Mouse (Mus musculus) stomach, embryonic 16.5 days (tissue): ENCODE measurements around the gene Ccdc171. TPM values are rescaled to one million over a fixed set of nuclear protein-coding genes. Genes with fewer than 3 reads are reported as not detected.

ENCODE experiments used
- ATAC-seq: fragments of 200-750 bp; cut with Nextera tagmentation; 2 replicates; pipeline ENCODE4 v1.8.0; 2017; ENCODE audit warnings: moderate number of reproducible peaks, moderate TSS enrichment; ENCODE audit not compliant: insufficient read depth, low FRiP score
- H3K27ac ChIP-seq: fragments of 300-500 bp; sonication (generic); 2 replicates; pipeline ENCODE4 v1.5.1; 2014; ENCODE audit warnings: low read length
- H3K27me3 ChIP-seq: fragments of 300-500 bp; sonication (generic); 2 replicates; pipeline ENCODE4 v1.6.1; 2014; ENCODE audit warnings: low read length, control low read depth, mixed read lengths; ENCODE audit not compliant: control insufficient read depth, insufficient read depth
- H3K36me3 ChIP-seq: fragments of 300-500 bp; sonication (generic); 2 replicates; pipeline ENCODE4 v1.6.1; 2014; ENCODE audit warnings: low read length; ENCODE audit not compliant: control insufficient read depth, insufficient read depth
- H3K4me1 ChIP-seq: fragments of 300-500 bp; sonication (generic); 2 replicates; pipeline ENCODE4 v1.6.1; 2014; ENCODE audit warnings: low read length, control low read depth, mixed read lengths; ENCODE audit not compliant: control insufficient read depth, insufficient read depth
- H3K4me2 ChIP-seq: fragments of 300-500 bp; sonication (generic); 2 replicates; pipeline ENCODE4 v1.6.1; 2014; ENCODE audit warnings: low read depth, low read length, mixed read lengths
- H3K4me3 ChIP-seq: fragments of 300-500 bp; sonication (generic); replicated peaks from 2 replicates; pipeline ENCODE4 v1.5.1; 2014; ENCODE audit warnings: mild to moderate bottlenecking, low read length
- H3K9ac ChIP-seq: fragments of 300-500 bp; sonication (generic); 2 replicates; pipeline ENCODE4 v1.6.1; 2014; ENCODE audit warnings: low read length
- H3K9me3 ChIP-seq: fragments of 300-500 bp; sonication (generic); replicated peaks from 2 replicates; pipeline ENCODE4 v1.6.1; 2016; ENCODE audit warnings: low read length, control low read depth; ENCODE audit not compliant: control insufficient read depth
- WGBS: fragments of 180-500 bp; shearing (Covaris S2); extraction: QIAGEN DNeasy Blood & Tissue Kit; methylation state at CpG from one replicate; pipeline ENCODE4 v1.1.7; 2014; 5-methylcytosine and 5-hydroxymethylcytosine counted together
- polyA plus RNA-seq: library from polyadenylated mRNA; unstranded; fragments of >200 nt; fragmentation: Nextera tagmentation; extraction: Ambion mirVana; gene quantifications from 2 replicates; pipeline ENCODE4 v1.2.1, GENCODE M21; 2015

The Ccdc171 gene
- polyA plus RNA-seq, 1 experiment from 2014 or later: 3.7 TPM

DNA sequence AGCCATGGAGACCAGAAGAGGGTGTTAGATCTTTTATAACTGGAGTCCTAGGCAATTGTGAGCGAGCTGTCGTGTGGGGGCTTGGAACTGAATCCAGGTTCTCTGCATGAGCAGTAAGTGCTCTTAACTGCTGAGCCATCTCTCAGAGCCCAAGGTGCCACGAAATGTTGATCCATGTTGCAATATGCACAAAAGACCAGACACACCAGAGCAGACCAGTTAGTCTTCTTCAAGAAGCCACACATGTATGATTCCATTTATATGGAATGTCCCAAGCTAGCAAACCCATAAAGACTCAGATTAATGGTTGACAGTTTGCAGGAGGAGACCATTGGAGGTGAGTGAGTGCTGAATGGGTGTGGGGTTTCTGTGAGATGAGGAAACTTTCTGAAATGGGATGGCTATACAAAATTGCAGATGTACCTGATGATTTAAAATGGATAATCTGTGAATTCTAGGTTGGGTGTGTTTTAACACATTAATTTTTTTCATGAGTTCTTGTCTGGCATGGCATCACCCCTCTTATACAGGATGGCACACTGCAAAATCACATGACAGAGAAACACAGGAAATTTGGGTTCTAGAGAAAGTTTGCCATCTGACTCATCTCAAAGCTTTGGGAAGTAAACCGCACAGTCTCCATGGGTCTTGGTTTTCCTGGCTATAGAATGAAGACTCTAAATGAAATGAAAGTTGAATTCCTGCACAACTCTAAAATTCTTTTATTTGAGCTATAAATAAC lies 304.5 kb downstream of the Ccdc171 start:
- no peak for ATAC-seq
- no peaks in the 10 kb centered on the region for H3K36me3 ChIP-seq
- H3K4me2 ChIP-seq: no peak overlapping the region
- H3K27ac ChIP-seq: no peak overlapping the region
- H3K4me1 ChIP-seq: peaks cover 3% of the 10 kb centered on the region; the same call in 1 of the 2 replicates
- H3K9me3 ChIP-seq: no peaks in the 10 kb centered on the region
- 91% methylated on average over 4 of the region's 4 CpGs for WGBS
- H3K9ac ChIP-seq: no peak overlapping the region
- no peak overlapping the region for H3K4me3 ChIP-seq
- H3K27me3 ChIP-seq: no peaks in the 10 kb centered on the region

DNA sequence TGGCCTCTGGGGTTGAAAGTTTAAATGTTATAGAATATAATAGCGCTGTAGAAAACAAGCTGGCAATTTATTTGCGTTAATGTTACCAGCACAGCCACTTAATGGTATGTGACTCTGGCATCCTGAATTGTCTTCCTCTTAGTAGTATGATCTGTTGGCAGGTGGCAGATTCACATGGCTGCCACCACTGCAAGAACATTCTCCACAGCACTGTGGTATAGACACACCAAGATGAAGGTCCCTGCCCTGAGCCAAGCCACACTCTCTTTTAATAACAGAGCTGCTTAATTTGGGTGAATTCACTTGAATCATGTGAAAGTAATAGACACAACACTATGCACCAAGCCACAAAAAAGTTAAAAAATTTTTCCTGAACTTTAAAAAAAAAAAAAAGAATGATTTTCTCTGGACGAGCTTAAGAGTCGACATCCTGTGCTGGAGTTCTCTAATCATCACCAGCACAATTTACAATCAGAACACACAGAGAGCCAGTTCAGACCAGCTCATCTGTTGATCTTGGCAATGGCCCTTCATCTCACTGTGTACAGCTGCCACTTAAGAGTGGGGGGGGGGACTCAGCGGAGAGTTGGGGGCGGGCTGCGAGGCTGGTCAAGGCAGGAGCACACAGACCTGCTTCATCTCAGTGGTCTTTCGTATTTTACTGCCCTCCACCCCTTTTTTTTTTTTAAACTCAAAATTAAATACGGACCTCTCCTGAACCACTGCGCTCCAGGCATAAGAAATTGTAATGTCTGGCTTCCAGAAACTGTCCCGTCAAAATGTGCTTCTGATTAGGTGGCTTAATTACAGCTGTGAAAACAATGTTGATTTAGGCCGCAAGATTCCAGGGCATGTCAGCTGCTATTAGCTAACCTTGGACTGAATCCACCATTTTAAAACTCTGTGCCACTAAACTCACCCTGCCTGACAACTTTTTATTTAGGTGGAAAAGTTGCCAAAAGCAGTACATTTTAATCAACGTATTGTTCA lies 305.8 kb downstream of the Ccdc171 start:
- no peak overlapping the region for H3K4me3 ChIP-seq
- 52% methylated on average over 13 of the region's 13 CpGs for WGBS
- H3K27ac ChIP-seq: no peak overlapping the region
- ATAC-seq: no peak
- no peaks in the 10 kb centered on the region for H3K36me3 ChIP-seq
- no peaks in the 10 kb centered on the region for H3K9me3 ChIP-seq
- H3K9ac ChIP-seq: no peak overlapping the region
- no peak overlapping the region for H3K4me2 ChIP-seq
- H3K27me3 ChIP-seq: no peaks in the 10 kb centered on the region
- peaks cover 3% of the 10 kb centered on the region; the same call in 1 of the 2 replicates for H3K4me1 ChIP-seq

DNA sequence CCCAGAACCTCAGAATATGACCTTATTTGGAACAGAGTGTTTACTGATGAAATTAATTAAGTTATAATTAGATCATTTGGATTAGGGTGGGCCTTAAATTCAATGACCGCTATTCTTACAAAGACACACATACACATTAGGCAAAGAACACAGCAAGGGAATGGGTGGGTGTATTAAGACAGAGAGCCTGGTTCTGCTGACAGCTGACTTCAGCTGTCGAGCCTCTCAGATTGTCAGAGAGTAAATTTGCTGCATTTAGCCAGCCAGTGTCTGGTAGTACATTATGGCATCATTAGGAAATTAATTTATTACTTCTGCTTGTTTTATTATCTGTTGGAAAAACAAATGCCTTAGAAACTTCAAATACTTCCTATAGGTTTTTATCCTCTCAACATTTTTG lies 313.7 kb downstream of the Ccdc171 start:
- Histone ChIP-seq H3K4me1 (no peaks in the 10 kb centered on the region), H3K4me3 (no peak overlapping the region), H3K27me3 (no peaks in the 10 kb centered on the region), H3K27ac (no peak overlapping the region), H3K4me2 (no peak overlapping the region), H3K9me3 (no peaks in the 10 kb centered on the region), H3K36me3 (no peaks in the 10 kb centered on the region), H3K9ac (no peak overlapping the region)
- ATAC-seq: no peak
- 60% methylated on average over 2 of the region's 2 CpGs for WGBS

DNA sequence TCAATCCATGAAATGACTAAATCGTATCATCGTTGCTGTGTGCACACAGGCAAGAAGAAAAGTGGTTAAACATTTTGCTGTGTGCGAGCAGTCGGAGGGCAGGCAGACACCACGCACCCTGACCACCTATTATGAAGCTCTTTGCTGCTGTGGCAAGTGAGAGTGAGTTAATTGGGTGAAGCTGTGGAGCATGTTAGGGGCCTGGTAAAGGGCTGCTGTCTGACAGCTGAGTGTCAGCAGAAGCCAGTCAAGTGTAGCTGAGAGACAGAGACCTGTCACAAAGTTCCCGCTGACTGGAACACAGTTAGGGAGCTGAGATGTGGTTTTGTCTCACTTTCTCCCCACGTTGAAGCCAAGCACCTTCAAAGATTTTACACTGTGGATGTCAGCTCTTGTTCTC lies 321.0 kb downstream of the Ccdc171 start:
- Histone ChIP-seq H3K4me1 (no peaks in the 10 kb centered on the region), H3K4me2 (no peak overlapping the region), H3K27ac (no peak overlapping the region), H3K36me3 (no peaks in the 10 kb centered on the region), H3K9ac (no peak overlapping the region), H3K27me3 (no peaks in the 10 kb centered on the region), H3K9me3 (no peaks in the 10 kb centered on the region), H3K4me3 (no peak overlapping the region)
- ATAC-seq: no peak
- 70% methylated on average over 7 of the region's 7 CpGs for WGBS

DNA sequence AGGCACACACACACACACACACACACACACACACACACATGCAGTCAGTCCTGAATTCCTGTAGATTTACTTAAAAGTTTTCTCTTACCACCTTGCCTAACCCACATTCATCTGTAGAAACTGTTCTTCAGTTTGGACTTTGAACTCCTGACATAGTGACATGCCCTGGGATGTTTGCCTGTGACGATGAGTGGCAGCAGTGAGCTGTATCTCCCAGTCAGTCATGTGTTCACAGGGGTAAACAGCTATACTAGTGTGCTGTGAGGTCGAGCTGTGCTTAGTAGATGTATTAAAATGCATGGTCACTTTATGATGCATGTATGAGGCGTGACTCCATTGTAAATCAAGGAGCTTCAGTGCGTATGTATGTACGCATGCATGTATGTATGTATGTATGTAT lies 328.5 kb downstream of the Ccdc171 start:
- Histone ChIP-seq H3K4me3 (no peak overlapping the region), H3K9ac (no peak overlapping the region), H3K9me3 (no peaks in the 10 kb centered on the region), H3K27ac (no peak overlapping the region), H3K4me1 (no peaks in the 10 kb centered on the region), H3K4me2 (no peak overlapping the region), H3K27me3 (no peaks in the 10 kb centered on the region), H3K36me3 (no peaks in the 10 kb centered on the region)
- no peak for ATAC-seq
- 82% methylated on average over 5 of the region's 5 CpGs for WGBS

DNA sequence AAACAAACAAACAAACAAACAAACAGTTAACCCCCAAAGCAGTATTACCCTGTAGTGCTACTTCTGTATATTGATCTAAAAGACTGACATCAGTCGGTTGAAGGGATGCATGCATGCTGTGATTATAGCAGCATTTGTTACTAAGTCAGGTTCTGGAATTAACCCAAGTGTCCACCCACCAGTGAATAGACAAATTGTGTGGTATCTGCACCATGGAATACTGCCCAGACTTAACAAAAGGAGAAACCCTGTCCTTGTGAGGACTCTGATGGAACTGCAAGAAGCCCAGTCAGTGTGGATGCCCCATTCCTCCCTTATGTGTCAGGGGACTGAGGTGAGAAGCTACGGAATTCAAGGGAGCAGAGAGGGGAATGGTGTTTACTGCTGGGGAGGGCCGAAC lies 336.4 kb downstream of the Ccdc171 start:
- no peak for ATAC-seq
- Histone ChIP-seq H3K4me2 (no peak overlapping the region), H3K9me3 (no peaks in the 10 kb centered on the region), H3K27me3 (no peaks in the 10 kb centered on the region), H3K4me3 (no peak overlapping the region), H3K36me3 (no peaks in the 10 kb centered on the region), H3K9ac (no peak overlapping the region), H3K27ac (no peak overlapping the region), H3K4me1 (no peaks in the 10 kb centered on the region)
- 66% methylated on average over 3 of the region's 3 CpGs for WGBS

DNA sequence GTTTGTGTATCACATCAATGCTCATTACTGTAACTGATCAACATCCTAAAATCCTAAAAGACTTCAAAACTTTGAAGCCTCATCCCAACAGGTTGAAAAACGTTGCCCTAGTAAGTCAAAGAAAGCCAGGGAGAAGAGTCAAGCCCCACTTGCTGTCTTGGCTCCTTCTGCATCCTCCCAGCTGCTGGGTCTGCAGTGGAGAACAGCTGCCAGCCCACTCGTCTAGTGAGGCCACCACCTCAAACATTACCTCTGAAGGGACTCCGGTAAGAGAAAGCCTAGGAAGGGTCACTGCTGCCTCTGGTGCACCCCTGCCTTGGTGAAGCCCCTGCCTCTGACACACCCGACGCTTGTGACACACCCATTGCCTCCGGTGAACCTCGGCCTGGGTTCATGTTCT lies 336.9 kb downstream of the Ccdc171 start:
- Histone ChIP-seq H3K4me3 (no peak overlapping the region), H3K27ac (no peak overlapping the region), H3K36me3 (no peaks in the 10 kb centered on the region), H3K9ac (no peak overlapping the region), H3K9me3 (no peaks in the 10 kb centered on the region), H3K27me3 (no peaks in the 10 kb centered on the region), H3K4me2 (no peak overlapping the region), H3K4me1 (no peaks in the 10 kb centered on the region)
- ATAC-seq: no peak
- 70% methylated on average over 7 of the region's 7 CpGs for whole genome bisulfite sequencing

DNA sequence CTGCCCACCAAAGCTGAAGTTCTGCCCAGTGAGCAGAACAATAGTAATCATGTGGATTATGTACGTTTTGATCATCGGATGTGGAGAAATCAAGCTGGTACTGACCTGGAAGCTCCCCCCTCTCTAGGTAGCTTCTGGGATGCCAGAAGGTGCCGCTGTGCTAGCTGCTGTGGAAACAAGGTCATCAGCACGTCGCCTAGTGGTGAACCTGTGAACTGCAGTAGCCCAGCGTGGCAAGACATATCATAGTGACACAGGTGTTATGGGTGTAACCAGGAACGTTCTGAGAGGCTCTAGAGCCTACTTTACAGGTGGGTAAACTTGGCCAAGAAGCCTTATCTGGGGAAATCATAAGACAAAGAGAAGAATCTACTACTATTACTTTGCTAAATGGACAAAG lies 351.3 kb downstream of the Ccdc171 start:
- H3K9me3 ChIP-seq: no peaks in the 10 kb centered on the region

DNA sequence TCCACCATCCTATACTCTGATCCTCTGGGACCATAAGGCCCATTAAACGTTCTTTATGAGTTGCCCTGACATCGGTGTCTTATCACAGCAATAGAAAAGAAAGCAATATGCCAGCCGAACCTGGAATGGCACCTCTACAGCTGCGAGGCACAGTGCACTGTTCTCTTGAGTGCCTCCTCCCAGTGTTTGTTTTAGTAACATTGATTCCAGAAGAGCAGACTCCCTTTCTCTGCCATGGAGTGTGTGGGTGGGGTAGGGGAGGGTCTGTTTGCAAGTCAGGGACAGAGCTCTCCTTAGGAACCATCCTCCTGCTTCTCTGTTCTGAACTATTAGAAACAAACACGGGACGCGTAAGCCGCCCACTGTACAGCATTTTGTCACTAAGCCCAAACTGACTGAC lies 352.9 kb downstream of the Ccdc171 start:
- Histone ChIP-seq H3K27me3 (no peaks in the 10 kb centered on the region), H3K9ac (no peak overlapping the region), H3K27ac (no peak overlapping the region), H3K4me1 (no peaks in the 10 kb centered on the region), H3K36me3 (no peaks in the 10 kb centered on the region), H3K4me3 (no peak overlapping the region), H3K9me3 (no peaks in the 10 kb centered on the region), H3K4me2 (no peak overlapping the region)
- WGBS: 58% methylated on average over 8 of the region's 8 CpGs
- no peak for ATAC-seq

More for the DNA sequence above, 351.3 kb downstream of the Ccdc171 start:
- Histone ChIP-seq H3K36me3 (no peaks in the 10 kb centered on the region), H3K4me1 (no peaks in the 10 kb centered on the region), H3K9ac (no peak overlapping the region), H3K27me3 (no peaks in the 10 kb centered on the region), H3K27ac (no peak overlapping the region), H3K4me3 (no peak overlapping the region), H3K4me2 (no peak overlapping the region)
- ATAC-seq: no peak
- WGBS: 52% methylated on average over 7 of the region's 7 CpGs
